Mouse (Mus musculus): Measurements from ENCODE around the gene Klrk1.

- TF ChIP-seq CTCF (conservative IDR thresholded peaks at IDR 0.05; ENCODE audit: low read length) (no peak), POU5F1 (IDR thresholded peaks at IDR 0.05; ENCODE audit: borderline replicate concordance, low read length) (no peak), NANOG (IDR thresholded peaks at IDR 0.05; ENCODE audit: borderline replicate concordance, low read length) (no peak)
These were observed 41.8 kb downstream of the Klrk1 start for GRCm38 (mm10) chr6:129581896-129582295.

All from E14TG2a.4 (cell line).